Mouse (Mus musculus): ENCODE measurements at regions not wholly inside any gene's neighbourhood (a gene's known extent, or its start where the extent isn't known, plus 50 kb on each side); places are given as distances from the start of the nearest gene placed in this dataset.

GRCm38 (mm10) chr15:74326661-74327060 lies 309.5 kb downstream of the Mroh4 start:
- no peaks in the 10 kb centered on the region for H3K9me3 ChIP-seq (ENCODE audit: control insufficient read depth, low read length)
- ATAC-seq: no peak
- no peaks in the 10 kb centered on the region for H3K27me3 ChIP-seq (replicated peaks; ENCODE audit: control insufficient read depth, insufficient read depth, low read length)
- no peak overlapping the region for H3K4me2 ChIP-seq (ENCODE audit: low read depth, low read length)
- no peak overlapping the region for H3K9ac ChIP-seq (ENCODE audit: low read depth, low read length)
- H3K4me1 ChIP-seq (ENCODE audit: control insufficient read depth, insufficient read depth, low read length): no peaks in the 10 kb centered on the region
- H3K36me3 ChIP-seq (ENCODE audit: control insufficient read depth, insufficient read depth, low read length): no peaks in the 10 kb centered on the region
- WGBS: 52% methylated on average over 5 of the region's 5 CpGs
- H3K4me3 ChIP-seq (ENCODE audit: low read length): no peak overlapping the region
- no peak overlapping the region for H3K27ac ChIP-seq (ENCODE audit: low read length)

GRCm38 (mm10) chr15:74325543-74325942 lies 310.6 kb downstream of the Mroh4 start:
- no peak overlapping the region for H3K27ac ChIP-seq (ENCODE audit: low read length)
- H3K4me2 ChIP-seq (ENCODE audit: low read depth, low read length): no peak overlapping the region
- H3K9ac ChIP-seq (ENCODE audit: low read depth, low read length): no peak overlapping the region
- H3K27me3 ChIP-seq (replicated peaks; ENCODE audit: control insufficient read depth, insufficient read depth, low read length): no peaks in the 10 kb centered on the region
- no peak for ATAC-seq
- WGBS: 30% methylated on average over 9 of the region's 9 CpGs
- H3K4me1 ChIP-seq (ENCODE audit: control insufficient read depth, insufficient read depth, low read length): no peaks in the 10 kb centered on the region
- H3K4me3 ChIP-seq (ENCODE audit: low read length): no peak overlapping the region
- no peaks in the 10 kb centered on the region for H3K36me3 ChIP-seq (ENCODE audit: control insufficient read depth, insufficient read depth, low read length)
- H3K9me3 ChIP-seq (ENCODE audit: control insufficient read depth, low read length): no peaks in the 10 kb centered on the region

GRCm38 (mm10) chr15:74319407-74319806 lies 316.7 kb downstream of the Mroh4 start:
- no peaks in the 10 kb centered on the region for H3K4me1 ChIP-seq (ENCODE audit: control insufficient read depth, insufficient read depth, low read length)
- no peaks in the 10 kb centered on the region for H3K36me3 ChIP-seq (ENCODE audit: control insufficient read depth, insufficient read depth, low read length)
- H3K27me3 ChIP-seq (replicated peaks; ENCODE audit: control insufficient read depth, insufficient read depth, low read length): no peaks in the 10 kb centered on the region
- 61% methylated on average over 3 of the region's 3 CpGs for WGBS
- H3K9me3 ChIP-seq (ENCODE audit: control insufficient read depth, low read length): no peaks in the 10 kb centered on the region
- H3K9ac ChIP-seq (ENCODE audit: low read depth, low read length): no peak overlapping the region
- no peak for ATAC-seq
- no peak overlapping the region for H3K4me3 ChIP-seq (ENCODE audit: low read length)
- H3K27ac ChIP-seq (ENCODE audit: low read length): no peak overlapping the region
- no peak overlapping the region for H3K4me2 ChIP-seq (ENCODE audit: low read depth, low read length)

GRCm38 (mm10) chr15:74318422-74318841 lies 317.7 kb downstream of the Mroh4 start:
- Histone ChIP-seq H3K4me2 (ENCODE audit: low read depth, low read length) (no peak overlapping the region), H3K4me3 (ENCODE audit: low read length) (no peak overlapping the region), H3K4me1 (ENCODE audit: control insufficient read depth, insufficient read depth, low read length) (no peaks in the 10 kb centered on the region), H3K9me3 (ENCODE audit: control insufficient read depth, low read length) (no peaks in the 10 kb centered on the region), H3K9ac (ENCODE audit: low read depth, low read length) (no peak overlapping the region), H3K36me3 (ENCODE audit: control insufficient read depth, insufficient read depth, low read length) (no peaks in the 10 kb centered on the region), H3K27me3 (replicated peaks; ENCODE audit: control insufficient read depth, insufficient read depth, low read length) (no peaks in the 10 kb centered on the region), H3K27ac (ENCODE audit: low read length) (no peak overlapping the region)
- ATAC-seq: no peak
- WGBS: 23% methylated on average over 3 of the region's 3 CpGs

- H3K27me3 ChIP-seq (replicated peaks; ENCODE audit: control insufficient read depth, insufficient read depth, low read length): no peaks in the 10 kb centered on the region
- H3K9me3 ChIP-seq (ENCODE audit: control insufficient read depth, low read length): no peaks in the 10 kb centered on the region
- no peaks in the 10 kb centered on the region for H3K4me1 ChIP-seq (ENCODE audit: control insufficient read depth, insufficient read depth, low read length)
- H3K27ac ChIP-seq (ENCODE audit: low read length): no peak overlapping the region
- no peak for ATAC-seq
- H3K4me3 ChIP-seq (ENCODE audit: low read length): no peak overlapping the region
- H3K36me3 ChIP-seq (ENCODE audit: control insufficient read depth, insufficient read depth, low read length): no peaks in the 10 kb centered on the region
- 54% methylated on average over 3 of the region's 3 CpGs for WGBS
- H3K4me2 ChIP-seq (ENCODE audit: low read depth, low read length): no peak overlapping the region
- no peak overlapping the region for H3K9ac ChIP-seq (ENCODE audit: low read depth, low read length)
These were observed 325.1 kb downstream of the Mroh4 start for GRCm38 (mm10) chr15:74311082-74311481.

GRCm38 (mm10) chr15:74306543-74306942 lies 329.6 kb downstream of the Mroh4 start:
- WGBS: 86% methylated on average over 5 of the region's 5 CpGs
- no peaks in the 10 kb centered on the region for H3K4me1 ChIP-seq (ENCODE audit: control insufficient read depth, insufficient read depth, low read length)
- ATAC-seq: no peak
- no peak overlapping the region for H3K4me2 ChIP-seq (ENCODE audit: low read depth, low read length)
- no peaks in the 10 kb centered on the region for H3K36me3 ChIP-seq (ENCODE audit: control insufficient read depth, insufficient read depth, low read length)
- no peaks in the 10 kb centered on the region for H3K9me3 ChIP-seq (ENCODE audit: control insufficient read depth, low read length)
- H3K4me3 ChIP-seq (ENCODE audit: low read length): no peak overlapping the region
- H3K9ac ChIP-seq (ENCODE audit: low read depth, low read length): no peak overlapping the region
- H3K27ac ChIP-seq (ENCODE audit: low read length): no peak overlapping the region
- H3K27me3 ChIP-seq (replicated peaks; ENCODE audit: control insufficient read depth, insufficient read depth, low read length): no peaks in the 10 kb centered on the region

GRCm38 (mm10) chr15:74296277-74296676 lies 339.9 kb downstream of the Mroh4 start:
- Histone ChIP-seq H3K36me3 (ENCODE audit: control insufficient read depth, insufficient read depth, low read length) (no peaks in the 10 kb centered on the region), H3K4me3 (ENCODE audit: low read length) (no peak overlapping the region), H3K27ac (ENCODE audit: low read length) (no peak overlapping the region), H3K4me2 (ENCODE audit: low read depth, low read length) (no peak overlapping the region), H3K9me3 (ENCODE audit: control insufficient read depth, low read length) (no peaks in the 10 kb centered on the region), H3K9ac (ENCODE audit: low read depth, low read length) (no peak overlapping the region), H3K27me3 (replicated peaks; ENCODE audit: control insufficient read depth, insufficient read depth, low read length) (no peaks in the 10 kb centered on the region), H3K4me1 (ENCODE audit: control insufficient read depth, insufficient read depth, low read length) (no peaks in the 10 kb centered on the region)
- no peak for ATAC-seq
- WGBS: 70% methylated on average over 8 of the region's 8 CpGs

- Histone ChIP-seq H3K4me1 (ENCODE audit: control insufficient read depth, insufficient read depth, low read length) (no peaks in the 10 kb centered on the region), H3K4me2 (ENCODE audit: low read depth, low read length) (no peak overlapping the region), H3K27me3 (replicated peaks; ENCODE audit: control insufficient read depth, insufficient read depth, low read length) (no peaks in the 10 kb centered on the region), H3K27ac (ENCODE audit: low read length) (no peak overlapping the region), H3K9ac (ENCODE audit: low read depth, low read length) (no peak overlapping the region), H3K4me3 (ENCODE audit: low read length) (no peak overlapping the region), H3K9me3 (ENCODE audit: control insufficient read depth, low read length) (no peaks in the 10 kb centered on the region), H3K36me3 (ENCODE audit: control insufficient read depth, insufficient read depth, low read length) (no peaks in the 10 kb centered on the region)
- WGBS: 64% methylated on average over 10 of the region's 10 CpGs
- ATAC-seq: no peak
These were observed 341.5 kb downstream of the Mroh4 start for GRCm38 (mm10) chr15:74294691-74295090.

- Histone ChIP-seq H3K36me3 (ENCODE audit: control insufficient read depth, insufficient read depth, low read length) (no peaks in the 10 kb centered on the region), H3K4me1 (ENCODE audit: control insufficient read depth, insufficient read depth, low read length) (no peaks in the 10 kb centered on the region), H3K9me3 (ENCODE audit: control insufficient read depth, low read length) (no peaks in the 10 kb centered on the region), H3K27me3 (replicated peaks; ENCODE audit: control insufficient read depth, insufficient read depth, low read length) (no peaks in the 10 kb centered on the region), H3K4me3 (ENCODE audit: low read length) (no peak overlapping the region), H3K9ac (ENCODE audit: low read depth, low read length) (no peak overlapping the region), H3K4me2 (ENCODE audit: low read depth, low read length) (no peak overlapping the region), H3K27ac (ENCODE audit: low read length) (no peak overlapping the region)
- 74% methylated on average over 10 of the region's 10 CpGs for WGBS
- ATAC-seq: no peak
These were observed 342.0 kb downstream of the Mroh4 start for GRCm38 (mm10) chr15:74294109-74294508.

GRCm38 (mm10) chr15:74287492-74287891 lies 348.7 kb downstream of the Mroh4 start:
- Histone ChIP-seq H3K9ac (ENCODE audit: low read depth, low read length) (no peak overlapping the region), H3K4me1 (ENCODE audit: control insufficient read depth, insufficient read depth, low read length) (no peaks in the 10 kb centered on the region), H3K9me3 (ENCODE audit: control insufficient read depth, low read length) (no peaks in the 10 kb centered on the region), H3K4me2 (ENCODE audit: low read depth, low read length) (no peak overlapping the region), H3K27ac (ENCODE audit: low read length) (no peak overlapping the region), H3K27me3 (replicated peaks; ENCODE audit: control insufficient read depth, insufficient read depth, low read length) (no peaks in the 10 kb centered on the region), H3K36me3 (ENCODE audit: control insufficient read depth, insufficient read depth, low read length) (no peaks in the 10 kb centered on the region), H3K4me3 (ENCODE audit: low read length) (no peak overlapping the region)
- ATAC-seq: no peak
- WGBS: 79% methylated on average over 2 of the region's 2 CpGs
